Mouse (Mus musculus): ENCODE data around the gene 1500009C09Rik.

The 1500009C09Rik gene

GRCm38 (mm10) chr15:82252097-82252496 lies at the start of gene 1500009C09Rik:
Gene 1500009C09Rik, plus strand, starts transcription at chr15:82252397.
- no peak for DNase-seq (ENCODE audit: low read depth, low spot score)

GRCm38 (mm10) chr15:82203090-82203489 lies 49.1 kb upstream of the 1500009C09Rik start:
- no peak for DNase-seq (ENCODE audit: low read depth, low spot score)

- no peak for DNase-seq (ENCODE audit: low read depth, low spot score)
Observed at GRCm38 (mm10) chr15:82203611-82204351, 48.4 kb upstream of the 1500009C09Rik start.

GRCm38 (mm10) chr15:82204680-82205371 lies 47.4 kb upstream of the 1500009C09Rik start:
- DNase-seq (ENCODE audit: low read depth, low spot score) = no peak

- DNase-seq (ENCODE audit: low read depth, low spot score) = no peak
Observed at GRCm38 (mm10) chr15:82206365-82207104, 45.7 kb upstream of the 1500009C09Rik start.

GRCm38 (mm10) chr15:82207105-82207459 lies 45.1 kb upstream of the 1500009C09Rik start:
- no peak for DNase-seq (ENCODE audit: low read depth, low spot score)

GRCm38 (mm10) chr15:82207504-82208219 lies 44.5 kb upstream of the 1500009C09Rik start:
- DNase-seq (ENCODE audit: low read depth, low spot score) = no peak

- DNase-seq (ENCODE audit: low read depth, low spot score) = no peak
Observed at GRCm38 (mm10) chr15:82208307-82208706, 43.9 kb upstream of the 1500009C09Rik start.

- DNase-seq (ENCODE audit: low read depth, low spot score) = no peak
Observed at GRCm38 (mm10) chr15:82209295-82210050, 42.7 kb upstream of the 1500009C09Rik start.

- DNase-seq (ENCODE audit: low read depth, low spot score) = no peak
Observed at GRCm38 (mm10) chr15:82210801-82211200, 41.4 kb upstream of the 1500009C09Rik start.

- no peak for DNase-seq (ENCODE audit: low read depth, low spot score)
Observed at GRCm38 (mm10) chr15:82211281-82211680, 40.9 kb upstream of the 1500009C09Rik start.

GRCm38 (mm10) chr15:82211911-82212751 lies 40.1 kb upstream of the 1500009C09Rik start:
- DNase-seq (ENCODE audit: low read depth, low spot score) = no peak

- no peak for DNase-seq (ENCODE audit: low read depth, low spot score)
Observed at GRCm38 (mm10) chr15:82212752-82213063, 39.5 kb upstream of the 1500009C09Rik start, which contains the start of gene Shisa8. Gene Shisa8, minus strand, starts transcription at chr15:82212815.

GRCm38 (mm10) chr15:82213222-82213621 lies 39.0 kb upstream of the 1500009C09Rik start:
- no peak for DNase-seq (ENCODE audit: low read depth, low spot score)

GRCm38 (mm10) chr15:82215332-82216046 lies 36.7 kb upstream of the 1500009C09Rik start:
- no peak for DNase-seq (ENCODE audit: low read depth, low spot score)

- DNase-seq (ENCODE audit: low read depth, low spot score) = no peak
Observed at GRCm38 (mm10) chr15:82216142-82216827, 35.9 kb upstream of the 1500009C09Rik start.

GRCm38 (mm10) chr15:82217039-82217438 lies 35.2 kb upstream of the 1500009C09Rik start:
- DNase-seq (ENCODE audit: low read depth, low spot score) = no peak

- DNase-seq (ENCODE audit: low read depth, low spot score) = no peak
Observed at GRCm38 (mm10) chr15:82217980-82218379, 34.2 kb upstream of the 1500009C09Rik start.

All from telencephalon, adult 2 months (tissue).